Mouse (Mus musculus): Measurements from ENCODE around the gene Bcs1l. TPM values are rescaled to one million over a fixed set of nuclear protein-coding genes. Genes with fewer than 3 reads are reported as not detected.

Bcs1l gene
- polyA plus RNA-seq (2014; fragmentation: Illumina TruSeq; extraction: RNeasy Lipid Tissue Mini Kit (QIAGEN cat#74804); ENCODE audit: low replicate concordance), result 2.8 TPM

DNA sequence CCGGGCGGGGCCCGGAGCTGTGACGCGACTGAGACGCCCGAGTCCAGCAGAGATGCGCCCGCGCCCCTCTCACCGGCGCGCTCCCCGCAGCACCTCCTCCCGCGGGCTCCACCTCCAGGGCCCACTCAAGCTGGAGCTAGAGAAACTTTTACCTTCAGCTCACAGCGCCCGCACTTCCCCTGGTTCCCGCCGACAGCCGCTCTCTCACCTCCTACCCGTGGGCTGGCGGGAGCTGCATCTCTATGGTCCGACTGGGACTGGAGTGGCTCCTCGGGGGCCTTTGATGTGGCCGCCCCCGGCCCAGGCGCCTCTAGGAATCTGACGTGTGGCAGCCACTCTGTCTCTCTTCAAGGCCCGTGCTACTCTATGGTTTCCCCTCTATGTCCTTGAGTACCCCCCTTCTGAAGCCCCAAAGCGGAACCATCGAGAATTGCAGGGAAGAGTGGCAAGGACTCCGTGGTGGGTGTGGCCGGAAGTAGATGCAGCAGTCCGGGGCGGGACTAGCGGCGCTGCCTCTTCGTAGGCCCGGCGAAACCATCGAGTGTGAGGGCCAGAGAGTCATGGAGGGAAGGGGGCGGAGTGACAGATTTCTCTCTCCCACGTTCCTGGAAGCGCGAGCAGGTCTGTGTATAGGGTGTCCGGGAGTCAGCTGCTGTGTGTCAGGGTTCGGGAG lies at the start of gene Bcs1l, which contains the start of gene Zfp142:
Gene Bcs1l (plus strand): TSS at position 517 of the 673 bp plus-strand sequence.
Gene Zfp142 (minus strand): TSS at position 474 of the 673 bp plus-strand sequence.

DNA sequence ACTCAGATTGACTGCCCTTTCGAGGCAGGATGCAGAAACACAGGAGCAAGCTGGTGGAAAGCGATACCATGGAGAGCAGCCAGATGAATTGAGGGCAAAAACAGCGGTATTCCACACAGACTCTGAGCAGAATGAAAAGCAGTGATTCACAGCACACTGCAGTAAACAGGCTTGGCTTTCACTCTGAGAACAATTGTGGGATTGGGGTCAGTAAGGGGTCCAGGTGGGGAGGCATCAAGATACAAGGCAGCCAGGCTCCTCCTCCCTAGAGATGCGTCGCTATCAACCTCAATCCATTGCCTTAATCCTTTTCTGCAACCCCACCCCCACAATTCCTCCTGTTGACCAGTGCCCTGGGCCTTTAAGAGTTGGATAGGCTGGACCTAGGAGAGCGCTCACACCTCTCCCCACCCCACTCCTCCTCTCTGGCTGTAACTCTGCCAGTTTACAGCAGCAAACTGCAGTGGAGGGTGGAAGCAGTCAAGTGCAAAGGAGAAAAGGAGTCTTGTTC lies 45.6 kb upstream of the Bcs1l start, which contains the start of gene Plcd4:
Gene Plcd4 (plus strand): TSS at position 438 of the 511 bp plus-strand sequence.

DNA sequence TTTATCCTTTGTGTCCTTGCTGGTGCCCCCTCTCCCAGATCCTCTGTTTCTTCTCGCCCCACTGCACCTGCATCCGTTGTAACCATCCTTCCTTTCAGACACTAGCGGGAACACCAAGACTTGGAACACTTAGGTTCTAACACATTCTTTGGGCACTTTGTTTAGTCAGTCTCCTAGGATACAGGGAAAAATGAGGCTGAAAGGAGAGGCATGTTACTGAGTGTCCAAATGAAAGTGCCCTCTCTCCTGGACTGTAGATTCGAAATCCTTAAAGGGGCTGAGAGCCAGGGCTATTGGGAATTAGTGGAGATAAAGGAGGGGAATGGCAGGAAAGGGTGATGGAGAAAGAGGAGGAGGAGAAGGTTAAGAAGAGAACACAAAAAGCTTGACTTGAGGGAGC lies 43.9 kb upstream of the Bcs1l start, which contains the start of gene Usp37:
Gene Usp37 (minus strand): TSS at position 101 of the 400 bp plus-strand sequence.

DNA sequence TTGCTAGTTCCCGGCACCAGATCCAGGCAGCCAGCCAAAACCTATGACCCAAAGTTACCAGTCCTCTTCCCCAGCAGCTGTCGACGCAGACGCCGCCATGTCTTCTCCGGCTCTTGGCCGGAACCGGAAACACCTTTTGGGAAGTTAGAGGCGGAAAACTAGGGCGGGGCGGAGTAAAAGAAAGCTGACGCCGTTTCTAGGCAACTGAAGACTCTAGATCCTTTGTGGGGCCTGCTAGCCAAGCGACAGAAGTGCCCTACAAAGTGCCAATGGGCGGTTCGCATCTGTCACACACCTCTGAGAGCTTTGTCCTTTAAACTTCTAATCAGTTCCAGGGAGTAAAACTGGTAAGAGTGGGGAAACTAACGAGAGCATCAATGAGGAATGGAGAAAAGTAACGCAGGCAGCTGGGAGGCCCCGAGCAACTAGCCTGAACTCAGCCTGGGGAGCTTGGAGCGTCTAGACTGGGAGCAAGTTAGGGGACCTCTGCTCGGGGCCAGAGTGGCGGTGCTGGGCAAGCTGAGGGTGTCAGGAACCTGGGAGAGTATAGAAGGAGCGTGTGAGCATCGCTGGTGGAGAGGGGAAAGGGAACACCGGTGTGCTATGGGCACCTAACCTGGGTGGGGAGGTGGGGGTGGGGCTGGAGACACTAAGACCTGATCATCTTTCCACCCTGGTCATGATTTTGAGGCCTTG lies 13.3 kb downstream of the Bcs1l start, which contains the start of the genes Rnf25 and Stk36:
Gene Rnf25 (minus strand): TSS at position 131 of the 696 bp plus-strand sequence.
Gene Stk36 (plus strand): TSS at position 179 of the 696 bp plus-strand sequence.

Other genes with a start within 250 kb of the Bcs1l start
- 0.22 TPM for gene Catip, start 226.2 kb upstream of the Bcs1l start, polyA plus RNA-seq (2014; fragmentation: Illumina TruSeq; extraction: RNeasy Lipid Tissue Mini Kit (QIAGEN cat#74804); ENCODE audit: low replicate concordance)
- 1.8 TPM for gene Slc11a1, start 213.1 kb upstream of the Bcs1l start, polyA plus RNA-seq (2014; fragmentation: Illumina TruSeq; extraction: RNeasy Lipid Tissue Mini Kit (QIAGEN cat#74804); ENCODE audit: low replicate concordance)
- gene Ctdsp1, start 196.8 kb upstream of the Bcs1l start, polyA plus RNA-seq (2014; fragmentation: Illumina TruSeq; extraction: RNeasy Lipid Tissue Mini Kit (QIAGEN cat#74804); ENCODE audit: low replicate concordance), result 8.2 TPM
- gene Vil1, start 178.9 kb upstream of the Bcs1l start, polyA plus RNA-seq (2014; fragmentation: Illumina TruSeq; extraction: RNeasy Lipid Tissue Mini Kit (QIAGEN cat#74804); ENCODE audit: low replicate concordance), result 353 TPM
- gene Cnot9, start 82.2 kb upstream of the Bcs1l start, polyA plus RNA-seq (2014; fragmentation: Illumina TruSeq; extraction: RNeasy Lipid Tissue Mini Kit (QIAGEN cat#74804); ENCODE audit: low replicate concordance), result 42.1 TPM
- gene Plcd4, start 45.4 kb upstream of the Bcs1l start, polyA plus RNA-seq (2014; fragmentation: Illumina TruSeq; extraction: RNeasy Lipid Tissue Mini Kit (QIAGEN cat#74804); ENCODE audit: low replicate concordance), result not detected
- 15.0 TPM for gene Usp37, start 44.0 kb upstream of the Bcs1l start, polyA plus RNA-seq (2014; fragmentation: Illumina TruSeq; extraction: RNeasy Lipid Tissue Mini Kit (QIAGEN cat#74804); ENCODE audit: low replicate concordance)
- 4.3 TPM for gene Zfp142, start within 50 bp of the Bcs1l start, polyA plus RNA-seq (2014; fragmentation: Illumina TruSeq; extraction: RNeasy Lipid Tissue Mini Kit (QIAGEN cat#74804); ENCODE audit: low replicate concordance)
- 4.5 TPM for gene Rnf25, start 13.1 kb downstream of the Bcs1l start, polyA plus RNA-seq (2014; fragmentation: Illumina TruSeq; extraction: RNeasy Lipid Tissue Mini Kit (QIAGEN cat#74804); ENCODE audit: low replicate concordance)
- not detected for gene Stk36, start 13.2 kb downstream of the Bcs1l start, polyA plus RNA-seq (2014; fragmentation: Illumina TruSeq; extraction: RNeasy Lipid Tissue Mini Kit (QIAGEN cat#74804); ENCODE audit: low replicate concordance)
- 17.1 TPM for gene Ttll4, start 73.5 kb downstream of the Bcs1l start, polyA plus RNA-seq (2014; fragmentation: Illumina TruSeq; extraction: RNeasy Lipid Tissue Mini Kit (QIAGEN cat#74804); ENCODE audit: low replicate concordance)
- gene Cyp27a1, start 125.3 kb downstream of the Bcs1l start, polyA plus RNA-seq (2014; fragmentation: Illumina TruSeq; extraction: RNeasy Lipid Tissue Mini Kit (QIAGEN cat#74804); ENCODE audit: low replicate concordance), result 12.9 TPM
- gene Prkag3, start 160.9 kb downstream of the Bcs1l start, polyA plus RNA-seq (2014; fragmentation: Illumina TruSeq; extraction: RNeasy Lipid Tissue Mini Kit (QIAGEN cat#74804); ENCODE audit: low replicate concordance), result 0.22 TPM
- not detected for gene Wnt6, start 183.6 kb downstream of the Bcs1l start, polyA plus RNA-seq (2014; fragmentation: Illumina TruSeq; extraction: RNeasy Lipid Tissue Mini Kit (QIAGEN cat#74804); ENCODE audit: low replicate concordance)
- not detected for gene Wnt10a, start 203.2 kb downstream of the Bcs1l start, polyA plus RNA-seq (2014; fragmentation: Illumina TruSeq; extraction: RNeasy Lipid Tissue Mini Kit (QIAGEN cat#74804); ENCODE audit: low replicate concordance)

Measured in small intestine, adult 10 weeks (tissue).